Mouse (Mus musculus) frontal cortex, postnatal 36 days (tissue): Measurements from ENCODE around the gene Shf.
"Not testable (repeated sequence)": the region's sequence is repeated elsewhere in the genome, so short reads cannot be mapped to it uniquely, and the experiment has no call there.

Experiments
- DNase-seq, 2 experiments: peaks; one replicate each; pipeline ENCODE4 v3.0.0; 2022; ENCODE audit warnings: low spot score in 2 of 2

Shf gene

DNA sequence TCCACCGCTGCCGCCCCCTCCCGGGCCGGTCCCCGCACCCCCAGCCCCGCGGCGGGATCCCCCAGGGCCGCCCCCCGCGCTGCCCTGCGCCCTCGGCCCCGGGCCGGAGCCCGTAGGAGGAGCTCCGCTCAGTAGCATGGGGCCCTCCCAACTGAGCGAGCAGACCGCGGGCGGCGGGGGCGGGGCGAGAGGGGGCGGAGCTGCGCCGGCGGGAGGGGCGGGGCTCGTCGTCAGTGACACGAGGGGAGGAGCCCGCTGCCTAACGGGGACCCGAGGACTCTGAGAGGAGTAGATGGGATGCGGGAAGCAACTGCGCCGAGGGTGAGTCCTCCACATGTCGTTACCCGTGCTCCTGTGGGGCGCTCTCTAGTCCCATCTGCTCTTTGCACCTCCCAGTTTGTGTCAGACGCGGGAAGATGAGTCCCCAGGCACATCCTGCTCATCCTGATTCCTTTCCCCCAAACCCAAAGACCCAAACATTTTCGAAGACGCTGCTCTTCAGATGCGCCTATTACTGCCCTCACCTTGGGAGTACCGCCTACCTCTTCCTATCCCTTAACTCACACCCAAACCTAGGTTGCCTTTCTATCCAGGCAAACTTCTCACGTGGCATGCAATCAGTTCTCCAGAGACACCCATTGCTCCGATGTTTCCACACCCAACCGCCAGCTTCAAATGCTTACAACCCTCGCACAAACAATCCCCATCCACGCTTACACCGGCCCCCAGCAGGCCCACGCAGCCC lies at the start of gene Shf:
Gene Shf, minus strand, starts transcription at position 168 of the 745 bp plus-strand sequence.
- peak; percentile 78 to 83 for DNase-seq

DNA sequence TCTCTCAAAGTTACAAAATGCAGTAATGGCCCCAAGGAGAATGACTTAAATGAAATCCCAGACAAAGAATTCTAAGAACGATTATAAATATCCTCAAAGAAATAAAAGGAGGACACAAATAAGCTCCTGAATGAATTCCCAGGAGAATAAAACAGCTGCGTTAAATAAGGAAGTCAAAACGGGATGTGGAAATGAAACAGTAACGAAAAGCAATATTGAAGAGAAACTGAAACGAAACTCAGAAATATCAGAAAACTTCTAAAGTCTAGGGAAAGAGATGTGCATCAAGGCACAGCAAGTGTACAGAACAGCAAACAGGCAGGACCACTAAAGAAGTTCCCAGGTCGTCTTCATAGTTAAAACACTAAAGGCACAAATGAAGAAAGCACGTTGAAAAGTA lies 40.0 kb upstream of the Shf start:
- no peak for DNase-seq

DNA sequence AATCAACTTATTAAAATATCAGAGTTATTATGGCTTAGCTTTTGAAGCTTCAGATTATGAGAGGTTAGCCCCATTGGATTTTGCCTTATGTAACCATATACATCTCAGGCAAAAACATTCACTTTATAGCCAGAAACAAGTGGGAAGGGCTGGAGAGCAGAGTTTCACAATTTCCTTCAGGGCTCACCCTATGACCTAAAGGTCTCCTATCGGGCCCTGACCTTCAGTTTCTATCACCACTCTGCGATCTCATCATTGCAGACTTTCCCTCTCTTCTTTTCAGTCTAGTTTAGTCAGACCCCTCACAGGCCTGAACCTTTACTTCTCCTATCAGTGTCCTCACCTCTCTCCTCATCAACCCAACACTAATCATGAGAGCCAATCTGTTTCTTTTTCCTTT lies 38.6 kb upstream of the Shf start:
- DNase-seq, result no peak

DNA sequence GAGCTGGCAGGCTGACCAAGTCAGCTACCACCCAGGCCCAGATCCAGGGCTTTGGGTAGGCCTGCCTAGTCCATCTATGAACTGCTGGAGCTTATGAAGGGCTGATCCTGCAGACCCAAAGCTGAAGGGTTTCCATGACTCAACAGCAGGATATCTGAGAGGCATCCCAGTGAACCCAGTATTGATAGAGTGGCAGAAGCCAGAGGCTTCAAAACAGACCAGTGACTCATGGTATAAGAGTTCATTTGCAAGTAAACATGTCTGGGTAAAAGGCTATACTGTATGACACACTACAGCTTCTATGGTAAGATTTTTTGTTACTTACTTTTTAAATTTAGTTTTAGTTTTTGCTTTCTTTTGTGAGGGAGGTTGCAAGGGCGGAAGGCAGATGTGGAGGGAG lies 27.2 kb upstream of the Shf start:
- DNase-seq, result no peak

DNA sequence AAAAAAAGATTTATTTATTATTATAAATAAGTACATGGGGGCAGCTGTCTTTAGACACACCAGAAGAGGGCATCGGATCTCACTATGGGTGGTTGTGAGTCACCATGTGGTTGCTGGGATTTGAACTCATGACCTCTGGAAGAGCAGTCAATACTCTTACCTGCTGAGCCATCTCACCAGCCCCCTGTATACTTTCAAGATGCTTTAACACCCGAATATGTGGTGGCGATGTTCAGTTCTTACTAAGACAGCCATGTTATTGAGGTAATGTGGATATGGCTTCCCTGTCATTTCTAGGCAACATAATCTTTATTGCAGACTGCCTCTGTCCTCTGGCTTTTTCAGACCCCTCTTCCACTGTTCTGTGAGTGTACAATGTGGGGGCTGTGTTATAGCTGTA lies 18.2 kb upstream of the Shf start:
- not testable (repeated sequence) for DNase-seq

DNA sequence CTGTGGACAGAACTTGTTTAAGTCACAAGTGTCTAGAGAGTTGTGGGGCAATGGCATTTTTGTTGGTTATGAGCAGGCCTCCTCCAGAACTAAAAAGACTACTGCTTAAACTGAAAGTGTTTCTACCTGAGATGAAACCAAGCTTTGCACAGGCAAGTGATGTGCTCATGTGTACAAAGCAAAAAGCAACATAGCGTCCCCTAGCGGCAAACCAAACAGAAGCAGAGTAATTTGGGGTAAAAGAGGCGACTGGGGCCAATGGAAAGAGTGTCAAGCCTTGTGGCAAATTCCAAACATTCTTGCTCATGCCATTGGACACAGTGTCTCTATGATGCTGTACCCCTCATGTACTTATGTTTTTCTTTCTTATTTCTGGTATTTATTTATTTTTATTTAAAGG lies 16.1 kb upstream of the Shf start:
- DNase-seq, result no peak

DNA sequence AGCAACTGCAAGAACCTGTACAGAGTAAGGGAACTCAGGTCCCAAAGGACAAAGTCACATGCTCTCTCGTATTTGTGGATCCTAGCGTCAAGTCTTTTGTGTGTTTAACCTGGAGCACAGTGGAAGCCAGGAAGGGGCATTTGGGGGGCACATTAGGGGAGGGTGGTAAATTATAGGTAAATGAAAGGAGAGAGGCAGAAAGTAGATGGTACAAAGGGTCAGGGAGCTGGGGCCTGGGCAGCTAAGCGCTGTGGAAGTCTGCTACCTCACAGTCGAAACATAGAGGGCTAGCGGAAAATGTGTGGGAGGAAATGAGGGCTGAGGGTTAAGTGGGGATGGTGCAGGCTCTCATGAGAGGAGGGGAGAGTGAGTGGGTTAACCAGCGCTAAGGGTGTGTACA lies 13.2 kb upstream of the Shf start:
- DNase-seq, result no peak

DNA sequence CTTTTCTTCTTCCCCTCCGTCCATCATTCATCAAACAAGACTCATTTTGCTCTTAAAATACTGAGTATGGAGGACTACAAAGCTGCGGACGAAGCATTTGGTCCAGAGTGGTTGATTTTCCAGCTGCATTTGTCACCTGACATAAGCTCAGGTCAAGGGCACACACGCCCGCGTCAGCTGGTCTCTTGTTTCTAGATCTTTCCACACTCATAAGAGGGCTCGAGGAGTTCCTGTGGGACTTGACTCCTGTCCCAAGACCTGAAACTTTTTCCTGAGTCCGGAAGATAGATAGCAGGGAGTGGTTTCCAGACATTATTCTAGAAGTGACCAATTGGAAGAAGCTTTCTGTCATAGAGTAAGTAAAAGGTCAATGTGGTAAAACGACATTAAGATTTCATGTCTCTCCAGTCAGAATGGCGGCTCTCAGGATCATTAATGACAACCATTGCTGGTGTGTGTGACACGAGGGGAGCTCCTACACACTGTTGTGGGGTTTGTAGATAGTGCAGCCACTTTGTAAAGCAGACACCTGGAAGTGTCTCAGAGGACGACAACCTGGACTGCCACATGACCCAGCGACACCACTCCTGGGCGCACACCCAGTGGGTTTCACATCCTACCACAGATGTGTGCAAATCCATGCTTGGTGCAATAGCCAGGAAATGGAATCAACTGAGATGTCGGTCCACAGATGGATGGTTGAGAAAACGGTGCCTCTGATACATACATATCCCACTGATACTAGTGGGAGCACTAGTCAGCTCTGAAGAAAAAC lies 12.6 kb upstream of the Shf start:
- no peak for DNase-seq

DNA sequence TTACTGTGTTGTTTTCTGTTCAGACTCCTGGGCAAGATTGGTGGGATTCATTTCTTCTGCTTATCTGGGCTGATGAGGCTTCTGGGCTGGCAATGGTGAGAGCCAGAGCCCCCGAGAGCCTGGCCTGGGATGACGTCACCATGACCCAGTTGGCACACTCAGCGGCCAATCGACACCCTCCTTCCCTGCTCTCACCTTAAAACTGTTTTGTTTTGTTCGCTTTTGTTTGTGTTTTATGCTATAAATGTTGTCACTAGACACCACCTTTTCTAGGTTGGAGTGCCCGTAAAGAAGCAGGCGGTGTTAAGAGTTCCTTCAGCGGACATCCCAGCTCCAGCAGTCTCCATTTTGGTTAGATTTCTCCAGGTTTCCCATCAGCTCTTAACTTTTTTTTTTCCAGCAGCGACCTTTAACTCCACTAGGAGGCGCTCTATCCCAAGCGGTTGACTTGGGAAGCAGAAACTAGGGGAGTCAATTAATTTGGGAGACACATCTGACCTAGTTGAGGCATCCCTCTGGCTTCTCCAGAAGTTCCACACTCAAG lies 11.9 kb upstream of the Shf start:
- DNase-seq, result peak; percentile 58 to 77

DNA sequence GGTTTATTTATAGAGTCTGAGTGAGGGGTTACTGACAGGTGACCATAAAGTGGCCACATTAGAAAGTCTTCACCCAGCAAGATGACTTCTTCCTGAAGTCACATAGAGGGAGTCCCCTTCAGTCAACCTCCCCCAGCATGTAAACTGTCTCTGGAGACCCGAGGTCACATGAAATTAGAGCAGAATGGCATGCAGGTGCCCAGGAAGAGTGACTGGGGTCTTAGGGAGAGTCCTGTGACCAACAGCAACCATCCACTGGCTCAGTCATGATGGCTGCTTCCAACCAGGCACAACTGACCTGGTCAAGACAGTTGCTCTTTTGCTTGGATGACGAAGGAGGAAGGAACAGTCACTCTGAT lies 10.3 kb upstream of the Shf start:
- DNase-seq, result no peak

DNA sequence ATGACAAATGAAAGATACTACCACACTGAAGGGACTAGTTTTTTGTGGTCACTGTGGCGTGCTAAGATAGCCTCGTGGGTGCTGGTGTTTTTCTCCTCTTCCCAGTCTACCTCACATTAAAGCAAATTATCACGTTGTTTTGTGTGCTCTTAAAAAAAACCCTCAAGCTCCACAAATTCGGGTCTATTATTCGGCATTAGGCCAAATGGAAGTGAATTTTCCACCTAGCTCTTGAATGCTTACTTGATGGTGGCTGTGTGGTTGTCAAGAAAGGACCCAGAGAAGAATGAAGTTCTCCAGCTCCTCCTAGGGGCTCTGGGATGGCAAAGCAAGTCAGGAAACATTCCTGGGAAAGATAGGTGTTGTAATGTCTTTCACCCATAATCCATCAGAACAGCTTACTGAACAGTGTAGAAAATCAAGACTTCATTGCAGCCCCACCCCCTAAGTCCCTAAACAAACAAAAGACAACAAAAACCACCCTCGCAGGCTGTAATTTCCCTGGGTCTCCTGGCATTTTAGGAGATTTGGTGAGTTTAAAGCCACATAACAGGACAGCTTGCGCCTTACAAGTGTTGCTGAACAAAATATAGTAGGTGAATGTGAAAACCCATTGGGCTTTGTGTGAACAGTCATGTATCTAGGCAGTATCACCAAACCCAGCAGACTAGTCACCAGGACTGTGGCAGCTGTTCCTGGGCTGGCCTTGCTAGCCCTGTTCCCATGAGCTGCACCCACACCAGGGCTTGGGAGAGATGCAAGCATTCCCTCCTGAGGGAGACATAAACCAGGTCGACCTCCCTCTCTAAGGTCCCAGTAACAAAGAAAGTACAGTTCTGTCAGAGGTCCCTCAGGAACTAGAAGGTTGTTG lies 9.7 kb upstream of the Shf start:
- peak in 1 of 2 experiments; percentile 64 for DNase-seq

DNA sequence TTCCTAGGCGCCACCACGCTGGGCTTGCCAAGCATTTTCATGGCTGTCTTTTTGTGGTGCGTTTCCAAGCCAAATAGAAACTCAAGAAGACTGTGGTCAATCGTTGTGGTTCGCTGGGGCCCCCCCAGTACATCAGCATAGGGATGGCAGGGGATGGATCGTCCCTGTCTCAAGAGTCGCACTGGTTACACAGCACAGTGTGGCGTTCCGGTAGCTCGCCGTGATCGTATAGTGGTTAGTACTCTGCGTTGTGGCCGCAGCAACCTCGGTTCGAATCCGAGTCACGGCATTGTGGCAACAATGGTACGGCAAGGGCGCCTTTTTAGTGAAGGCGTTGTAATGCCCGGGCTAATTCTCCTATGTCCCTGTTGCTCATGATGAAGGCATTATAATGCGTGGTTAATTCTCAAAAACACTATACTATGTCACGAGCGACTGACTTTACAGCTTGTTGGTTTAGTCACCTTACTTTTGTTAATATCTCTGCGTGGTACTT lies 8.8 kb upstream of the Shf start:
- DNase-seq, result peak; percentile 86

DNA sequence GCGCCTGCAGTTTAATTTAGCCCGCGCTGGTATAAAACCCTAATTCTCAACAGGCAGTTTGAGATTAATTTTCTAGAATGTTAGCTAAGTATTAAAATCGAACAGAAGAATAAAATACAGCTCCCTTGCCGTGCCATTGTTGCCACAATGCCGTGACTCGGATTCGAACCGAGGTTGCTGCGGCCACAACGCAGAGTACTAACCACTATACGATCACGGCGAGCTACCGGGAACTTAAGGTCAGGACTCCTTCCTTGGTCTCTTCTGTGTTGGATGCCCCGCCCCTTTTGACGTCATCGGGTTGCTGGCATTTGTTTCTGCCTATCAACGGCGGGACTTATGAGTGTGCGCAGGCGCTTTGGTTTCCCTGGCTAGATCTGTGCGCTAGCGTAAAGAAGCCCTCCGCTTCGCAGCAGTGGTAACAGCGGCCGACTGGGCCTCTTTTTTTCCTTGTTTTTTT lies 8.3 kb upstream of the Shf start:
- DNase-seq, result peak; percentile 100

DNA sequence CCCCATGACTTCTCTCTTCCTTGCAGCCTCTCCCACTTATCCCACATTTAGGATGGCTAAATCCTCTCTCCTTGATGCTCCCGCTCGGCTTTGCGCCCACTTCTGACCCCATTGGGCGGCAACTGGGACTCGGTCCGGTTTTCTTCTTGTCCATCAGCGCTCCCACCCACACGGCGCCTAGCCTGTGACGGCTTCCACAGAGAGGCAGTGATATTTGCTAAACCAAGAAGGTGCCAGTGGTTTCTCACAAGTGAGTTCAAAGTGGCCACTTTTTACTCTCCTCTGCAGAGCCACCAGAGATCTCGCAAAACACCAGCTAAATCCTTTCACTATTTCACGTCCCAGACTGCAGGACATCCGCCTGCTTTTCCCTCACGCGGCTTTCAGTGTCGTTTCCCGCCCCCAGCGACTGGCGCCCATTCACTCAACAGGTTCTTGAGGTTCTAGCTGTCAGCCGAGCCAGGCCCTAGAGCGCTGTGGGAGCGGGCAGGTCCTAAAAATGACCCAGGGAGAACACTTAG lies 7.1 kb upstream of the Shf start:
- DNase-seq, result no peak

DNA sequence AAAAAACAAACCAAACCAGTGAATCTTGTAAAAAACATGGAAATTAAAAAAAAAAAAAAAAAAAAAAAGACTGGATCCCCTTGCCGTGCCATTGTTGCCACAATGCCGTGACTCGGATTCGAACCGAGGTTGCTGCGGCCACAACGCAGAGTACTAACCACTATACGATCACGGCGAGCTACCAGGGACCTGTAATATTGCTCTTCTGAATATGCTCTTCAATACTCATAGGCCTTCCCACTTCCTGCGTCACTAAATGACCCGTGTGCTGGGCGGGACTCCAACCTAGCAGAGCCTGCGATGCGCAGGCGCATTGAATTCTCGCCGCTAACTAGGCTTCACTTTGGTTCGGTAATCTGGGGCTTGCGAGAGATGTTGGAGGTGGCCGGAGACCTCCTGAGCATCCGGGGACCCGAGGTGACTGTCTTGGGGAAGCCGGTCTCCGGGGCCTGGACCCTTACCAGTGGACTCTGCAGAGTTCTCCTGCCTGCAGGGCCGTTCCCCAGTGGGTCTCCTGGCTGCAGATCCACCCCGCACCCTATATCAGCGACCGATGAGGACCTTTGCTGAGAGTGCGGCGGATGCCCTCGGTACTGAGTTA lies 6.5 kb upstream of the Shf start:
- peak; percentile 96 to 99 for DNase-seq

DNA sequence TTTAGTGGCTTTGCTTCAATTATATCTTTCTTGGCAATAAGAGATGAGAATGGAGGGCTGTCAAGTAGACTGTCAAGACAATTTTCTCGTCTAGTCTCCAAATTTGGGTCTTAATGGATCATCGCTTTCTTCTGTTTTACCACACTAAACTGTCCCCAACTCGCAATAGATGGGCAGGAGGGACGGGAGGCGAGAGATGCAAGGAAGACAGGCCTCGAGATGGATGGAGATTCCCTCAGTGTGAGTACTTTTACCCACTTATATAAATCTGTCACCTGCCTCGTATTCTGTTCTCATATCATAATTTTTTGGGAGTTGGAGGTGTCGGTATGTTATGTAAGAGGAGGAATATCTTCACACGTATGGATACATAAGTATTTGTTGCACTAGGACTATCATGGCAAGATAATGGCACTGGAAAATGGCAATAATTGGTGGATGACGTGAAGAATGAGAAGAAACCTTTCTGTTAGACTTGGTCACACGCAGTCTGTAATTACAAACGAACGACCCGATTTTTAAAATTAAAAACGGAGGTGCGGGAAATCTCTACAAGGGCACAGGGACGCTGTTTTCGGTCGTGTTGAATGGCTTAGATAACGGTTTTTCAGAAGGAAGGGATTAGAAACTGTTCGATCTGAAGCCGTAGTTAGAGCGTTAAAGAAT lies 5.8 kb upstream of the Shf start:
- DNase-seq, result no peak

DNA sequence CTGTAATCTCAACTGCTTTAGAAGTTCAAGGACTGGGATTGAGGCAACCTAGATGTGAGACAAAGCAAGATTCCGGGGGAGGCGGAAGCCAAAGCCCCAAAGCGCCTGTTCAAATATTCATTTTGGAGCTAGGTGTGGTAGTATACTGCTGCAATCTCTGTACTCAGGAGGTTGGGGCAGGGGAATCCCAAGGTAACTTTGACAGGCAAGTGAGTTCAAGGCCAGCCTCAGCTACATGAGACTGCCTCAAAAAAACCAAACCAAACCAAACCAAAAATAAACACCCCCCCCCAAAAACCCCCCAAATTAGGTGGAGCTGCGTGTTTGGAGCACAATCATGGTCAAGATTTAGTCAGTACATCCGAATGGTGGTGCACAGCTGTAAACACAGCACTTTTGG lies 5.0 kb upstream of the Shf start:
- DNase-seq, result no peak

DNA sequence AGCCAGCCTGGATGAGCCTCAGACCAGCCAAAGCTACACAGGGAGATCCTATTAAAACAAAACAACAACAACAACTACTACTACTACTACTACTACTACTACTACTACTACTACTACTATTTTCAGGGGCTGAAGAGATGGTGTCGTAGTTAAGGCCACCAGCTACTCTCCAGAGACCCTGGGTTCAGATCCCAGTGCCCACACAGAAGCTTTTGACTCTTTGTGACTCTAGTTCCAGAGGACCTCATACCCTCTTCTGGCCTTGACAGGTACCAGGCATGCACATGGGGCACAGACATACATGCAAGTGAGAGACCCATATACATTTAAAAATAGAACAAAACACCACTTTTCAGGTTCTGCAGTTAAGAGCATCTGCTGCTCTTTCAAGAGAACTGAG lies 3.6 kb upstream of the Shf start:
- no peak for DNase-seq

DNA sequence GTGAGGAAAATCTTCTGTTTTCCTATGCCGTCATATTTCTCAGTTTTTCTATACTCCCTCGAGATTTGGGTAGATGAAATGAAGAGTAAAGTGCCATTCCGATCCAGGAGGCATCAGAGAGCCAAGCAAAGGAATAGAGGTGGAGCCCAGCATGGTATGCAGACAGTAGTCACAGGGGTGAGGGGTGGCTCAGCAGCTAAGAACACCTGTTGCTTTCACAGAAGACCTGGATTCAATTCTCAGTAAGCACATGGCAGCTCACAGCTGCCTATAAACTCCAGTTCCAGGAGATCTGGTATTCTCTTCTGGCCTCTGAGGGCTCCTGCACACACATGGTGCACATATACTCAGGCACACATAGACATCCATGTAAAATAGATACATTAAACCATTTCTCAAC lies 3.1 kb upstream of the Shf start:
- DNase-seq, result no peak

DNA sequence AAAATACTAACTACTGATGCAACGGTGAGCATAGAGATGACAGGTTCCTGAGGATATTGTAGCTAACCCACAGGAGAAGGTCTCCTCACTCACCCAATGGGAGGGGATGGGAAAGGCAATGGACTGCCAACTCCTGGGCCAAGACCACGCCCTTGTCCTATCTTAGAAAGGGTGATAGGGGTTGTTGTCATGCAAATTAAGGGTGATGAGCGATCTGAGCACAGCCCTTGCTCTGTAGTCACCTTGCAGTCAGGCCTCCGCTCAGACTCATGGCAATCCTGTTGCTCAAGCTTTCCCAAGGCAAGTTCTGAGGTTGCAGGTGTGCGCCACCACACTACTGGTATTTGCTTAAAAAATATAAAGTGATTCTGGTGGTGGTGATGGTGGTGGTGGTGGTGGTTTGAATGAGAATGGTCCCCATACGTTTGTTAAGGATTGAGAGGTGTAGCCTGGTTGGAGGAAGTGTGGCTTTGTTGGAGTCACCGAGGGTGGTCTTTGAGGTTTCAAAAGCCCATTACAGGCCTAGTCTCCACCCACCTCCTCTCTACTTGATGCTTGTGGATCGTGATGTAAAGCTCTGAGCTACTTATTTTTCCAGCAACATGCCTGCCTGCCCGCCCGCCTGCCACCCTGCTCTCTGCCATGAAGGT lies 1.3 kb upstream of the Shf start:
- no peak for DNase-seq
